Mouse (Mus musculus) B cell, adult 67 days (primary cell): ENCODE data around the gene BC005624. TPM values are rescaled to one million over a fixed set of nuclear protein-coding genes. Genes with fewer than 3 reads are reported as not detected.

ENCODE experiments used
- total RNA-seq, 2 experiments: library from RNA; stranded (reverse); gene quantifications; 4 replicates each; pipeline ENCODE4 v1.2.4; 2023

The BC005624 gene
- 100 to 1,000 TPM; 113 to 118 TPM for total RNA-seq

GRCm38 (mm10) chr2:30981790-30982513, at the start of gene BC005624, which contains the start of gene Usp20:
TSS of gene BC005624 (minus strand) at chr2:30982201.
TSS of gene Usp20 (plus strand) at chr2:30982279.

GRCm38 (mm10) chr2:30967352-30968327, 14.4 kb downstream of the BC005624 start, which contains the start of gene Tor1a:
TSS of gene Tor1a (minus strand) at chr2:30967933.

GRCm38 (mm10) chr2:30952824-30953490, 29.0 kb downstream of the BC005624 start, which contains the start of gene Tor1b:
TSS of gene Tor1b (plus strand) at chr2:30952959.

GRCm38 (mm10) chr2:30929483-30930045, 52.4 kb downstream of the BC005624 start, which contains the start of gene Ptges:
TSS of gene Ptges (minus strand) at chr2:30929863.

Other genes with a start within 250 kb of the BC005624 start
- gene 1700001O22Rik, start 178.5 kb downstream of the BC005624 start, total RNA-seq, result not detected
- 10 to 100 TPM; 32.5 to 35.7 TPM for gene Ntmt1, start 174.4 kb downstream of the BC005624 start, total RNA-seq
- 10 to 100 TPM; 36.1 to 38.8 TPM for gene Asb6, start 151.9 kb downstream of the BC005624 start, total RNA-seq
- gene Prrx2, start 147.2 kb downstream of the BC005624 start, total RNA-seq, result under 1 TPM in 1 of 2 experiments, not detected in 1; 0.44 TPM
- gene Ptges, start 52.3 kb downstream of the BC005624 start, total RNA-seq, result not detected
- gene Tor1b, start 29.2 kb downstream of the BC005624 start, total RNA-seq, result 10 to 100 TPM; 55.9 to 67.6 TPM
- gene Tor1a, start 14.3 kb downstream of the BC005624 start, total RNA-seq, result 10 to 100 TPM; 45.7 to 54.5 TPM
- 10 to 100 TPM; 20.3 to 27.3 TPM for gene Usp20, start 78 bp upstream of the BC005624 start, total RNA-seq
- gene Fnbp1, start 159.8 kb upstream of the BC005624 start, total RNA-seq, result 100 to 1,000 TPM; 184 to 202 TPM
- 100 to 1,000 TPM in 1 of 2 experiments, 10 to 100 TPM in 1; 92.6 to 104 TPM for gene Gpr107, start 170.1 kb upstream of the BC005624 start, total RNA-seq